Mouse (Mus musculus) stomach, embryonic 16.5 days (tissue): Measurements from ENCODE around the gene Cog1. TPM values are rescaled to one million over a fixed set of nuclear protein-coding genes. Genes with fewer than 3 reads are reported as not detected.

ENCODE experiments used
- ATAC-seq: fragments of 200-750 bp; cut with Nextera tagmentation; 2 replicates; pipeline ENCODE4 v1.8.0; 2017; ENCODE audit warnings: moderate number of reproducible peaks, moderate TSS enrichment; ENCODE audit not compliant: insufficient read depth, low FRiP score
- H3K27ac ChIP-seq: fragments of 300-500 bp; sonication (generic); 2 replicates; pipeline ENCODE4 v1.5.1; 2014; ENCODE audit warnings: low read length
- H3K27me3 ChIP-seq: fragments of 300-500 bp; sonication (generic); 2 replicates; pipeline ENCODE4 v1.6.1; 2014; ENCODE audit warnings: low read length, control low read depth, mixed read lengths; ENCODE audit not compliant: control insufficient read depth, insufficient read depth
- H3K36me3 ChIP-seq: fragments of 300-500 bp; sonication (generic); 2 replicates; pipeline ENCODE4 v1.6.1; 2014; ENCODE audit warnings: low read length; ENCODE audit not compliant: control insufficient read depth, insufficient read depth
- H3K4me1 ChIP-seq: fragments of 300-500 bp; sonication (generic); 2 replicates; pipeline ENCODE4 v1.6.1; 2014; ENCODE audit warnings: low read length, control low read depth, mixed read lengths; ENCODE audit not compliant: control insufficient read depth, insufficient read depth
- H3K4me2 ChIP-seq: fragments of 300-500 bp; sonication (generic); 2 replicates; pipeline ENCODE4 v1.6.1; 2014; ENCODE audit warnings: low read depth, low read length, mixed read lengths
- H3K4me3 ChIP-seq: fragments of 300-500 bp; sonication (generic); replicated peaks from 2 replicates; pipeline ENCODE4 v1.5.1; 2014; ENCODE audit warnings: mild to moderate bottlenecking, low read length
- H3K9ac ChIP-seq: fragments of 300-500 bp; sonication (generic); 2 replicates; pipeline ENCODE4 v1.6.1; 2014; ENCODE audit warnings: low read length
- H3K9me3 ChIP-seq: fragments of 300-500 bp; sonication (generic); replicated peaks from 2 replicates; pipeline ENCODE4 v1.6.1; 2016; ENCODE audit warnings: low read length, control low read depth; ENCODE audit not compliant: control insufficient read depth
- WGBS: fragments of 180-500 bp; shearing (Covaris S2); extraction: QIAGEN DNeasy Blood & Tissue Kit; methylation state at CpG from one replicate; pipeline ENCODE4 v1.1.7; 2014; 5-methylcytosine and 5-hydroxymethylcytosine counted together
- polyA plus RNA-seq: library from polyadenylated mRNA; unstranded; fragments of >200 nt; fragmentation: Nextera tagmentation; extraction: Ambion mirVana; gene quantifications from 2 replicates; pipeline ENCODE4 v1.2.1, GENCODE M21; 2015

Cog1 gene
- 17.3 and 20.8 TPM in 2 replicates for polyA plus RNA-seq

- ATAC-seq: no peak
- peaks cover 13% of the 10 kb centered on the region for H3K4me1 ChIP-seq
- whole genome bisulfite sequencing: 41% methylated on average over 26 of the region's 26 CpGs
- peak within 1 kb of the TSS; percentile 85 for H3K4me3 ChIP-seq
- no peaks in the 10 kb centered on the region for H3K27me3 ChIP-seq
- H3K4me2 ChIP-seq: peak within 1 kb of the TSS; percentile 85
- peak within 1 kb of the TSS; percentile 85 for H3K27ac ChIP-seq
- H3K36me3 ChIP-seq: peaks cover 7% of the 10 kb centered on the region; the same call in 1 of the 2 replicates
- peak within 1 kb of the TSS; percentile 95 for H3K9ac ChIP-seq
- no peaks in the 10 kb centered on the region for H3K9me3 ChIP-seq
Measured at GRCm38 (mm10) chr11:113648690-113649352, at the start of gene Cog1. Gene Cog1 (plus strand): TSS chr11:113649169.

- H3K27ac ChIP-seq: no peak overlapping the region
- 75% methylated on average over 18 of the region's 18 CpGs for WGBS
- H3K27me3 ChIP-seq: no peaks in the 10 kb centered on the region
- no peak overlapping the region for H3K9ac ChIP-seq
- no peak for ATAC-seq
- no peak overlapping the region for H3K4me3 ChIP-seq
- H3K4me2 ChIP-seq: no peak overlapping the region
- H3K4me1 ChIP-seq: peaks cover 5% of the 10 kb centered on the region; the same call in 1 of the 2 replicates
- no peaks in the 10 kb centered on the region for H3K9me3 ChIP-seq
- H3K36me3 ChIP-seq: no peaks in the 10 kb centered on the region
Measured at GRCm38 (mm10) chr11:113600526-113601245, 48.3 kb upstream of the Cog1 start.

DNA sequence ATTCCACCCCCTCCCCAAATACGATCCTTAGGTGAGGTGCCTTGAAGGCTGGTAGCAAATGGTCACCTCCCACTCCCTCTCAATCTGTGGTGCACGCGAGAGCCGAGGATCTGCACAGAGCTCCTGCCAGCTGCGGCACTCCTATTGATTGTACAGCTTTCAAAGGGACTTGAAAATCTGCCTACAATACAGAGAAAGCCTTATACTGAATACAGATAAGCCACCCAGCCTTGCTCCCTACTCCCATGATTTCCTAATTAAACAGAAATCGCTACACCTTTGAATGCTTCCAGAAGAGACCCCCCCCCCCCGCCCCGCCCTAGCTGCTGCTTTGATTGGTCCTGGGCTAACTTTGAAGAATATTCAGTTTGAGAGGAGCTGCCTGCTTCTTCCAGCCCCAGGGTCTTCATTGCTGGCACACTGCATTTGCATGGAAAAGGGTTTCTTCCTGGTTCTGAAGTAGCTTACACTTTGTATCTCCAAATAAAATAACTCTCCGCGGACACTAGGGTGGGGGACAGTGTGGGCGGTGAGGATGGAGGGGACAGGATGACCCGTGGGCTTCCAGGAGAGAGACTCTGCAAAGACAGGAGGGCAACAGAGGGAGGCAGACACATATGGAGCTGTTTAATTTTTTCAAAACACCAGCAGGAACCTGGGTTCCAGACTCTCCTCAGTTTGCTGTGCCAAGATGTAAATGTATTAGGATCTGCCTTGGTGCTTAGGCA, 47.2 kb upstream of the Cog1 start:
- Histone ChIP-seq H3K9ac (no peak overlapping the region), H3K4me2 (no peak overlapping the region), H3K4me3 (no peak overlapping the region), H3K9me3 (no peaks in the 10 kb centered on the region), H3K27ac (no peak overlapping the region), H3K27me3 (no peaks in the 10 kb centered on the region), H3K36me3 (no peaks in the 10 kb centered on the region), H3K4me1 (peaks cover 5% of the 10 kb centered on the region; the same call in 1 of the 2 replicates)
- peak; percentile 53 for ATAC-seq
- WGBS: 53% methylated on average over 12 of the region's 12 CpGs

GRCm38 (mm10) chr11:113607556-113607955, 41.4 kb upstream of the Cog1 start:
- Histone ChIP-seq H3K4me2 (no peak overlapping the region), H3K4me1 (peaks cover 11% of the 10 kb centered on the region; the same call in 1 of the 2 replicates), H3K27me3 (no peaks in the 10 kb centered on the region), H3K9me3 (no peaks in the 10 kb centered on the region), H3K4me3 (no peak overlapping the region), H3K9ac (no peak overlapping the region), H3K36me3 (no peaks in the 10 kb centered on the region), H3K27ac (no peak overlapping the region)
- 95% methylated on average over 12 of the region's 12 CpGs for WGBS
- ATAC-seq: no peak

DNA sequence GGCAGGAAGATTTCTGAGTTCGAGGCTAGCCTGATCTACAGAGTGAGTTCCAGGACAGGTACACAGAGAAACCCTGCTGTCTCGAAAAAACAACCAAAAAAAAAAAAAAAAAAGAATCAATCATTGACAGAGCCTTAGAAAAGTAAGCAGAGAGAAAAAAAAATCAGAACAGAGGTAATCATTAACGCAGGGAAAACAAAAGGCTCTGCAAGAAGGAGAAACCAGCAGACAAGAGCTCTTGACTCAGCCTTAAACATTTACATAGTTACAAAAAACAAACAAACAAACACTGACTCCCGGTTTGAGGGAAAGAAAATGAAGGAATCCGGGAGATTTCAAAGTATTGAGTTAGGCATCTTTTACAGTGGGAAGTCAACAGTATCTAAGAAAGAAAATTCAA, 39.4 kb upstream of the Cog1 start:
- WGBS: 58% methylated on average over 5 of the region's 5 CpGs
- Histone ChIP-seq H3K4me2 (no peak overlapping the region), H3K4me1 (peaks cover 11% of the 10 kb centered on the region; the same call in 1 of the 2 replicates), H3K9me3 (no peaks in the 10 kb centered on the region), H3K4me3 (no peak overlapping the region), H3K9ac (no peak overlapping the region), H3K36me3 (no peaks in the 10 kb centered on the region), H3K27me3 (no peaks in the 10 kb centered on the region), H3K27ac (no peak overlapping the region)
- ATAC-seq: no peak

DNA sequence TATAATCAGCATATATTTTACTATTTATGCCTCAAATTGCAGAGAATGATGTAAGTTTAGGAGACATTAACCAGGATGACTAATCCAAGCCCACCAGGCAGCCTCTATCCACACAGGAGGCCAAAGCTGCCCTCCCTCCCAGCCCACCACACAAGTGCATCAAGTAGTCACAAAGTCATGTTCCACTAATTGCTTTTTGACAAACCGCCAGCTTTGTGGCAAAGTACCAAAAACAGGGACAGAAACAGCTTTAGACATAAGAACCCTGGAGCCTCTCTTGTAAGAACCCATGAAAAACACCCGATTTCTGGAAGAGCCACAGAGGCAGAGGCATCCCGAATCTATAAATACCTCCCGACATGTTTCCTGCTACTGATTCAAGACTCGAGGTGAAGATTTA, 38.7 kb upstream of the Cog1 start:
- Histone ChIP-seq H3K4me3 (no peak overlapping the region), H3K27me3 (no peaks in the 10 kb centered on the region), H3K9ac (no peak overlapping the region), H3K36me3 (no peaks in the 10 kb centered on the region), H3K27ac (peak overlapping the region; percentile 3; the same call in 1 of the 2 replicates), H3K9me3 (no peaks in the 10 kb centered on the region), H3K4me2 (no peak overlapping the region), H3K4me1 (peaks cover 11% of the 10 kb centered on the region; the same call in 1 of the 2 replicates)
- ATAC-seq: no peak
- WGBS: 46% methylated on average over 5 of the region's 5 CpGs

- Histone ChIP-seq H3K9me3 (no peaks in the 10 kb centered on the region), H3K9ac (0 out of 2 replicates have a peak overlapping the region, but pooled peaks have one; percentile 2), H3K27ac (peak overlapping the region; percentile 47; the same call in 1 of the 2 replicates), H3K36me3 (no peaks in the 10 kb centered on the region), H3K4me3 (no peak overlapping the region), H3K4me1 (peaks cover 11% of the 10 kb centered on the region; the same call in 1 of the 2 replicates), H3K27me3 (no peaks in the 10 kb centered on the region), H3K4me2 (0 out of 2 replicates have a peak overlapping the region, but pooled peaks have one; percentile 4)
- ATAC-seq: no peak
- 62% methylated on average over 10 of the region's 10 CpGs for WGBS
Measured at GRCm38 (mm10) chr11:113611112-113611646, 37.8 kb upstream of the Cog1 start.

DNA sequence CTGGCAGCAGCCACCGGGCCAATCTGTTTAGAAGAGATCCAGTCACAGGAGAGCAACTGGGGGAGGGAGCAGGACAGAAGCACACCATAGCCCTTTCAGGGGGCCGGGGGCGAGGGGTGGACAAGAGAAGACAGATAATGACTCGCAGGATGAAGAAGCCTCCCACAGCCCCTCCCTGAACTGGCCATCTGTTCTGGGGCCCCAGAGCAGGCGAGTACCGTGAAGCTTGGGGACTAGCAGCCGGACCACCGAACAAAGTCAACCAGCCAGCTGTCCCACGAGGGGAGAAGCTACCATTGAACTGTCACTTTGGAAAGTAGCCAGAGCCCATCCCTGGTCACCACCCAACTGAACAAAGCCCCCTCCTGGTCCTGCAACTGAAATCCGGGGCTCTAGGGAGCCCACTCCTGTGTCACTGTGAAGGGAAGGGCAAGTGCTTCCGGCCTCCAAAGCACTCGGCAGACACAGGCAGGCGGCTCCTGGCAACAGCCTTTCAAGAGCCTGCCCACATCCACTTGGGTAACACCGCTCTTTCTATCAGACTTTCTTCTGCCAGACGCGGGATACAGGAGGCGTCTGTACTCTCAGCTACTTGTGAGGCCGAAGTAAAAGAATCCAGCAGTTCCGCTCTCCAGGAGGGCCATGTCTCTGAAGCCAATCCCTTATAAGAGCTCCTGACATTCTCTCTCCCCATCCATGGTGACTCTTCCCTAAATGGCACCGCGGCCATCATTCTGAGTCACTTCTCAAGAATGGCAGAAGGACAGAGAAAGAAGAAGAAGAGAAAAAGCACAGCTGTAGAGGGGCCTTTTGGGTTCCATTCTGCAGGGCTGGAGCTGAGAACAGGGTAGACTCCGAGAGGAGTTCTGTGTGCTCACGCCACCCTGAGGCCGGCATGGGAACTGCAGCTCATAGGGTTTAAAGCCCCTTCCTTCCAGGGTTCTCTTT, 37.0 kb upstream of the Cog1 start:
- H3K27me3 ChIP-seq: no peaks in the 10 kb centered on the region
- 19% methylated on average over 24 of the region's 24 CpGs for WGBS
- peak overlapping the region; percentile 37; the same call in 1 of the 2 replicates for H3K4me2 ChIP-seq
- ATAC-seq: peak; percentile 19; the same call in 1 of the 2 replicates
- no peak overlapping the region for H3K4me3 ChIP-seq
- peaks cover 11% of the 10 kb centered on the region for H3K4me1 ChIP-seq
- peak overlapping the region; percentile 47; the same call in 1 of the 2 replicates for H3K27ac ChIP-seq
- H3K36me3 ChIP-seq: no peaks in the 10 kb centered on the region
- 0 out of 2 replicates have a peak overlapping the region, but pooled peaks have one; percentile 2 for H3K9ac ChIP-seq
- H3K9me3 ChIP-seq: no peaks in the 10 kb centered on the region
